Mouse (Mus musculus) embryonic fibroblast, embryonic 13.5 days (primary cell): ENCODE data around the gene Msmp.

ENCODE experiments used
- CTCF ChIP-seq: IDR thresholded peaks from 2 replicates; pipeline ENCODE4 v1.5.1; 2011; ENCODE audit warnings: mild to moderate bottlenecking, control low read depth, low read length, moderate library complexity, borderline replicate concordance; ENCODE audit not compliant: insufficient read depth
- POLR2A ChIP-seq: IDR thresholded peaks from 2 replicates; pipeline ENCODE4 v1.6.1; 2011; ENCODE audit warnings: low read depth, mild to moderate bottlenecking, control low read depth, low read length, moderate library complexity

DNA sequence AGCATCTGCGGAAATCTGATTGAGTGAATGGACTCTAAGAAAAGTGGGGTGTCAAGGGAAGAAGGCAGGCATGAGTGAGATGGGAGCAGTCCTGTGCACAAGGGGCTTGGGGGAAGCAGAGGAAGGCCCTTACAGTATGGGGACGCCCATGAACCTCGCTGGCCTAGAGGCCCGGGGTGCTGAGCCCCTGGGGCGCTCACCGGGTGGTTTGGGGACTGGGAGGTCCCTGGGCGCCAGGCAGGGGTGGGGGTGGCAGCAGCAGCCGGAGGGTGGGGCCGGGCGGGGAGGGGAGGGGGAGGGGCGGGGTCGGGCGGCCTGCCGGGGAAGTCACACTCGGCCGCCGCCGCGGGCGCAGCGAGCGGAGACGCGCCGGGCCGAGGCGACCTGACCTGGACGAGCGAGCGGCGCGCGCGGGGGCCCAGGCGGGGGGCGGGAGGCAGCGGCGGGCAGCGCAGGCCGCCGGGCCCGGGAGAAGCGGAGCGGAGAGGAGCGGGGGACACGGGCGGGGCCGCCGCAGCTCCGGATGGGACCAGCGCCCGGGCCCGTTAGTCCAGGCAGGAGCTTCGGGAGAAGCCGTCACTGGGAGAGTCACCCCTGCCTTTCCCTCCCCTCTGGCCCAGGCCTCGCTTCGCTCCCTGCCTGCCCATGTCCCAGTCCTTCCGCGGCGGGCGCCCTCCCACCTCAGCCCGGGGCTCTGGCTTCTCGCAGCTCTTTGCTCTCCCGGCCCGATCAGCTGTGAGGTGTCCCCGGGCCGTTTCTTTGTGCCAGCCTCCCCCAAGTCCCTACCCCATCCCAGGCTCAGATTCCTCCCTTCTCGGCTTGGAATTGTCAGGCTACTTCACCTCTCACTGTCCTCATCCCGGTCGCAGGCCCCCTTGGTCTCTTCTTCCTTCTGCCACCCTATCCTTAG lies 47.0 kb upstream of the Msmp start, which contains the start of gene Npr2:
- TF ChIP-seq CTCF, result no peak
- TF ChIP-seq POLR2A, result no peak; the same call in none of the 2 replicates
